28 mouse cellular contexts compared by ENCODE assay signal in genomic region chr4:101490320-101490917, GRCm38 (mm10). TPM values are rescaled to one million over a fixed set of nuclear protein-coding genes. Genes with fewer than 3 reads are reported as not detected.
DNase-seq lines count a peak whose midpoint lies in the region; ATAC-seq and TF ChIP-seq lines count a peak whose summit lies in the region.
"Had no signal": no experiment of that assay in that cellular context is flagged by ENCODE, and none has a peak within 500 bp of the region (broad histone marks: within the 10 kb centered on the region; RNA-seq: fewer than 3 reads in every experiment).

No protein-coding gene starts in this region.

- intact Hi-C loops in heart, postnatal 10 days (cut with DNase I) = no loop called here
- intact Hi-C loops in heart, postnatal 25 days (cut with DNase I) = no loop called here

- no peak overlapping the region for H3K4me3 ChIP-seq in lung, embryonic 14.5 days (ENCODE audit: low read depth, low read length)
- H3K4me3 ChIP-seq: embryonic facial prominence, embryonic 13.5 days; erythroblast, embryonic 14.5 days; forebrain, embryonic 12.5 days; gastrocnemius, adult 2 months; heart, embryonic 10.5 days; limb, embryonic 10.5 days; myocyte; neural tube, embryonic 13.5 days had no signal

- H3K4me1 ChIP-seq in lung, embryonic 14.5 days (ENCODE audit: insufficient read depth) = no peaks in the 10 kb centered on the region
- H3K4me1 ChIP-seq: embryonic facial prominence, embryonic 13.5 days; heart, embryonic 10.5 days had no signal

- no peak overlapping the region for H3K27ac ChIP-seq in lung, embryonic 14.5 days (ENCODE audit: low read depth)
- H3K27ac ChIP-seq: embryonic facial prominence, embryonic 13.5 days; forebrain, embryonic 12.5 days; gastrocnemius, adult 2 months; heart, embryonic 10.5 days; hindbrain, embryonic 14.5 days; limb, embryonic 10.5 days; neural tube, embryonic 13.5 days had no signal

- H3K4me2 ChIP-seq in lung, embryonic 14.5 days = no peak overlapping the region
- H3K4me2 ChIP-seq: embryonic facial prominence, embryonic 13.5 days; forebrain, embryonic 12.5 days; hindbrain, embryonic 14.5 days; liver, embryonic 11.5 days; neural tube, embryonic 13.5 days had no signal

- no peak for TF ChIP-seq CTCF in lung, embryonic 14.5 days (IDR thresholded peaks at IDR 0.05; ENCODE audit: low read depth)

- no peaks in the 10 kb centered on the region for H3K36me3 ChIP-seq in lung, embryonic 14.5 days (ENCODE audit: insufficient read depth)
- H3K36me3 ChIP-seq: embryonic facial prominence, embryonic 13.5 days; forebrain, embryonic 12.5 days; heart, embryonic 10.5 days; limb, embryonic 10.5 days; neural tube, embryonic 13.5 days had no signal

- peak; percentile 16 to 18 for DNase-seq in heart, postnatal 10 days
- no peak for DNase-seq in heart, postnatal 25 days (ENCODE audit: low spot score)
- peak; percentile 77 for DNase-seq in lung, embryonic 14.5 days
- DNase-seq in lung, postnatal 4 days = no peak
- DNase-seq in 416B (ENCODE audit: low read depth) = peak; percentile 39
- no peak for DNase-seq in left cerebral cortex, adult 18-20 months (ENCODE audit: low spot score in 2 of 2)
- DNase-seq: adrenal gland, postnatal 10 days; cerebellum, adult 2 months; cerebellum, postnatal 25 days; embryo, embryonic 11 days; gastrocnemius, adult 2 months; kidney, adult 9 months; layer of hippocampus, adult 9-11 months; liver, postnatal 0 days; midbrain, embryonic 14.5 days; retina, postnatal 1 day; right cerebral cortex, postnatal 25 days; spleen, adult 18-20 months had no signal

- H3K9me3 ChIP-seq in lung, embryonic 14.5 days (ENCODE audit: low read depth, low read length) = no peaks in the 10 kb centered on the region
- H3K9me3 ChIP-seq: embryonic facial prominence, embryonic 13.5 days; forebrain, embryonic 12.5 days; heart, embryonic 10.5 days; limb, embryonic 10.5 days; neural tube, embryonic 13.5 days had no signal

- peaks cover 7% of the 10 kb centered on the region for H3K27me3 ChIP-seq in lung, embryonic 14.5 days (ENCODE audit: insufficient read depth, low read length)
- H3K27me3 ChIP-seq: neural tube, embryonic 13.5 days had no signal

- no peak overlapping the region for H3K9ac ChIP-seq in lung, embryonic 14.5 days
- H3K9ac ChIP-seq: embryonic facial prominence, embryonic 13.5 days; forebrain, embryonic 12.5 days; hindbrain, embryonic 14.5 days; liver, postnatal 0 days; neural tube, embryonic 13.5 days had no signal

- 0 out of 2 replicates have a peak, but pooled peaks have one; percentile 38 for ATAC-seq in lung, embryonic 14.5 days (ENCODE audit: insufficient read depth)
- ATAC-seq in granulocyte monocyte progenitor cell, adult 5-6 weeks (replicated peaks; ENCODE audit: poor library complexity, severe bottlenecking) = peak; percentile 77
- ATAC-seq: liver, postnatal 0 days had no signal

- 77% methylated on average over 8 of the region's 8 CpGs for WGBS in lung, embryonic 14.5 days

RNA-seq across cellular contexts. Expression of gene Dnajc6, which starts 6.0 kb away (rescaled TPM):
- total RNA-seq in heart, postnatal 10 days (2021) = under 1 TPM; 0.50 to 0.55 TPM
- under 1 TPM; 0.42 to 0.56 TPM for total RNA-seq in heart, postnatal 25 days (2021)
- polyA plus RNA-seq in lung, embryonic 14.5 days (2014; fragmentation: Nextera tagmentation; extraction: Ambion mirVana) = 0.11 and 0.16 TPM in 2 replicates
- total RNA-seq in granulocyte monocyte progenitor cell, adult 5-6 weeks (2014; fragmentation: Nextera tagmentation) = 7.3 and 12.5 TPM in 2 replicates
- 15.4 and 24.3 TPM in 2 replicates for total RNA-seq in granulocyte monocyte progenitor cell, adult 5-6 weeks (2017)
- total RNA-seq in left cerebral cortex, adult 18-20 months (2021) = 100 to 1,000 TPM; 306 to 307 TPM
- polyA plus RNA-seq: erythroblast, embryonic 14.5 days had no signal

Comparison
In these comparisons a context has a peak if more than half of its experiments do, and no peak if none do; other contexts are left out.
1. DNase-seq: peak in heart, postnatal 10 days (2 of 2), lung, embryonic 14.5 days (single experiment) and 416B (single experiment); none in heart, postnatal 25 days (single experiment), lung, postnatal 4 days (0 of 2) and left cerebral cortex, adult 18-20 months (0 of 2).
2. RNA of gene Dnajc6, which starts 6.0 kb away (total RNA-seq): 306 to 307 TPM in left cerebral cortex, adult 18-20 months; 7.3 to 24.3 TPM in granulocyte monocyte progenitor cell, adult 5-6 weeks, 0.42 to 0.56 TPM in heart, postnatal 25 days and 0.50 to 0.55 TPM in heart, postnatal 10 days; every median in the first group is over 10 times any median in the second.